Mouse (Mus musculus) cerebellum, postnatal 36 days (tissue): ENCODE measurements at regions not wholly inside any gene's neighbourhood (a gene's known extent, or its start where the extent isn't known, plus 50 kb on each side); places are given as distances from the start of the nearest gene placed in this dataset.

Experiments
- DNase-seq, 2 experiments: peaks; one replicate each; pipeline ENCODE4 v3.0.0; 2021 to 2022; ENCODE audit warnings: mixed read lengths in 2 of 2

DNA sequence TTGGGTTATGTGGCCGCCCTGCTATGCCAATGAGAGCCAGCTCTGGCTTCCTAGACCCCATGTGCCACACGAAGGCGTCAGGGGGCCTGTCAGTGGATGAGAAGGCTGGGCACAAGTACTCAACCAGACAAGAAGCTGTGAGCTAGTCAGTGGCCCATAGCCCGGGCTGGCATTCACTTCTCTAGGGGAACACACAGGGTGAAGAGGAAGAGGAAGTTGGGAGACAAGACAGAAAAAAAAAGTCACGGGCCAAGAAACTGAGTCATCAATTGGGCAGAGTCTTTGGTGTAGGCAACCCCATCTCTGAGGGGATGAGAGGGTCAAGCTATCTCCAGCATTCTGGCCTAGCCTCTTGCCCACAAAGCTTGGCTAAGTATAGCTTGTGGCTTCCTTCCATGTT is 93.8 kb upstream of the Rybp start:
- no peak for DNase-seq

DNA sequence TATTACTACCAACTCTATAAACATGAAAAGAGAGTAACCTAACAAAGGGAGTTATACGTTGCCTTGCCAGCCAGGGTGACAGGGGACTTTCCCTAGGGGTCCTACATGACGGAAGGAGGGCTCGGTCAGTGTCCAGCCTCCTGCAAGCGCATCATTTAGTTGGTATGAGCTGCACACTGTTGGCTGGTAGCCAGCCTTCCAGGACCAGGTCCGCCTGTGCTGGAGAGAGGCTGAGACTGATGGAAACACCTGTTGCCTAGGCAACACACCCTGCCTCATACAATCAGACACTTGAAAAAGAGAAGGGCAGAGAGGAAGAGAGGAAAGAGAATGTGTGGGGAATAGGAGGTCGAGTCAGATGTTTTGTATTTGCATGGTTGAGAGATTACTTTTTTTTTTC is 93.3 kb upstream of the Rybp start:
- DNase-seq = no peak

DNA sequence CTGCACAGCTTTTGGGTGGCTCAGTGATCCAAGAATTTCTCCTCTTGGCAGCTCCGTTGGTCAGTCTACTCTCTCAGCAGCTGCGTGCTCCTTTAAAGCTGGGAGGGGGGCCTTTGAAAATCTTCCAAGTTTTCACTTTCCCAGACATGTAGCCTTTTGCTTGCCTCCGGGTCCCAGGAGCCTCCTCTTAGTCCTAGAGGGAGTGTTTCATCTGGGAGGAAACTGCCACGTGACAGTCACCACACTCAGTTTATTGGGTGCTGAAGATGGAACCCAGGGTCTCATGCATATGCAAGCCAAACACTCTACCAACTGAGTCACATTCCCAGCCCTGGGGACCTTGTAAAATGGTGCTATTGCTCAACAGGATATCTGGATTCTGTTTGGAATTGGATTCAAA is 92.5 kb upstream of the Rybp start:
- no peak for DNase-seq

DNA sequence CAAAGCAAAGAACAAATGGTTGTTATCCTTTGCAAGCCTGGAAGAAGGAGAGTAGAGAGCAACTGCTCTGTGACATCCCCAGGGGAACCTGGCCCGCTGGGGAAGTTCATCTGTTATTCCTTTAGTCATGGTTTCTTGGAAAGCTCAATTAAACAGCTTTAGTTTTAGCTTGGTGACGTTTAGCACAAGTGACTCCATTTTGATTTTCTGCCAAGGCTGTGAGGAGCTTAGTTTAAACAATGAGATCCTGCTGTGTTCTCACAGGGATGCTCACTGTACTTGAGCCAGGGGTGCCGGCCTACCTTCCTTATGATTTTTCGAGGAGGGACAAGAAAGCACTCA is 91.2 kb upstream of the Rybp start:
- DNase-seq = no peak

DNA sequence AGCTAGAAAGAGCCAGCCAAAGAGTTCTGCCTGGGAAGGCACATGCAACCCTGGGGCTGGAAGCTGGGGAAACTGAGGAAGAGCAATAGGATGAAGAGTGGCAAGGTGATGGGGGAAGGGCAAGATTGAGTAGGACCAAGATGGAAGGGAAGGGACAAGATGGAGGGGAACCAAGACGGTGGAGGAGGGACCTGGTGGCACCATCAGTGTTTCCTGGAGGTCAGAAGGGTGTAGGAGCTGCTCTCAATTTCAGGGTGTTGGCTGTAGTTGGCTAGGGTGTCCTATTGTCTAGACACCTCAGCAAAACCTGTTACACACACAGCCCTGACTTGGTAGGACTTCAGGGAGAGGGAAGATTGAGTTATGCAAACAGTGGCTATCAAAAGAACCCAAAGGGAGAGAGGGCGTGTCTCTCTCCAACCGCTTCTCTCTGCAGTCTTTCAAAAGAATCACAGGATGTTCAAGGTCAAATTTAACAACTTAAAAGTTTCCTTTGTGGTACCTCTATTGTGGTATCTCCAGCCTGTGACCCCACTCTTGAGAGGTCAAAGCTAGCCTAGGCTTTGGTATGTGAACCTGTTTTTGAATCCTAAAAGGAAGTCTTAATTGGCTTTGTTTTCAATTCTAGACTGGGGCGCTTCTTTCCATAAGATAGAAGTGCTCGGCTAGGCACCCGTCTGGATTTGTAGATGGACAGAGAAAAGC is 90.7 kb upstream of the Rybp start:
- DNase-seq = no peak

DNA sequence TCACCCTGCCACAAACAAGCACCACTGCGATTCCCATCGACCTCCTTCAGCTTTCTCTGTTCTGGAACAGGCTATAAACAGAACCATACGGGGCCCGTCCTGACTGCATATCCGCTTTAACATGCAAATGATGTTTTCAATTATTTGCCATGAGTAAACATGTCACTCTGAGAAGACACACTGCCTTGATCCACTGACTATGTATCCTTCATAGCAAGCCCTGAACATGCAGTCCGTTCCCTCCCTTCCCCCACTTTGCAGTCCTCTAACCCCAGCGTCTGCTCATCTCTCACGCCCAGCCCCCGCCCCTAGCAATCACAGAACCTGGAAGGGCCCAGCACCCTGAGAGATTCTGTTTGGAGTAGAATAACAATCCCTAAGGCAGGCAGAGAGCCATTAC is 89.4 kb upstream of the Rybp start:
- no peak for DNase-seq

DNA sequence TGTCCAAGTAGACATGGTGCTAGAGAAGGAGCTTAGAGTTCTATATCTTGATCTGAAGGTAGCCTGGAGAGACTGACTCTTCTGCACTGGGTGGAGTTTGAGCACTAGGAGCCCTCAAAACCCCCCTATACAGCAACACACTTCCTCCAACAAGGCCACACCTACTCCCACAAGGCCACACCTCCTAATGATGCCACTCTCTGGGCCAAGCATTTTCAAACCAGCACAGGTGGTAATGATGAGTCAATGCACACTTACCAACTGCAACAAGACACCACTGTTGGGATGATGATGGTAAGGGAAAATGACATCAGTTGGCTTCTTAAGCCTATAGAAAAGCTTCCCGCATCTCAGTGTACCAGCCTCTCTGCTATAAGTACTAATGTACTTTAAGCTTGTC is 83.5 kb upstream of the Rybp start:
- DNase-seq = no peak

DNA sequence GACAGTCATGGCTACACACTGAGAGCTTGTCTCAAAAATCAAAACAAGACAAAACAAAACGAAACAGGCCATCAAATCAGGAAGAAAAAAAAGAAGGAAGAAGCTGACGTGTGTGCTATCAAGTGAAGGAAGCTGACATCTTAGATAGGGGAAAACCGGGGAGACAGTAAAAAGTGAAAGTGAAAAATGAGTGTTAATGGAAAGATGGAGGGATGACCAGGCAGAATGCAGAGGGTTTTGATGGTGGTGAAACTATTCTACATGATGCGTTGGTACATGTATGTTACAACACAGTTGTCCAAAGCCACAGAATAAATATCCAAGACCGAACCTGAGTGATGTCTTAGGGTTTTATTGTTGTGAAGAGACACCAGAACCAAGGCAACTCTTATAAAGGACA is 83.1 kb upstream of the Rybp start:
- no peak for DNase-seq

DNA sequence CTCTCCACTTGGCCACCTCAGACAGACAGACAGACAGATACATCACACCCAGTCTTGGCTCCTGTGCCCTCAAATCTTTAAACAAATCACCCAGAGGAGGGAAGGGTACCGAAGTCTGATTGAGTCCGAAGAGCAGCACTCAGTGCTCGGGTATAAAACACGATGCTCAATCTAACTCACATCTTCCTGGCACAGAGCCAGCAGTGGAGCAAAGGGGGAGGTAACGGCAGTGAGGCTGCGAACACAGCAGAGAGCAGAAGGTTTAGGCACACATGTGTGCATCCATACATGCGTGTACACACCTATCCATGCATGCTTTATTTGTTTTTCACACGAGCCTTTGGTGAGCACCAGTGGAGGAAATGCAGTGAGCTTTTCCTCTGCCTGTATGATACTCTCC is 78.9 kb upstream of the Rybp start:
- no peak for DNase-seq

DNA sequence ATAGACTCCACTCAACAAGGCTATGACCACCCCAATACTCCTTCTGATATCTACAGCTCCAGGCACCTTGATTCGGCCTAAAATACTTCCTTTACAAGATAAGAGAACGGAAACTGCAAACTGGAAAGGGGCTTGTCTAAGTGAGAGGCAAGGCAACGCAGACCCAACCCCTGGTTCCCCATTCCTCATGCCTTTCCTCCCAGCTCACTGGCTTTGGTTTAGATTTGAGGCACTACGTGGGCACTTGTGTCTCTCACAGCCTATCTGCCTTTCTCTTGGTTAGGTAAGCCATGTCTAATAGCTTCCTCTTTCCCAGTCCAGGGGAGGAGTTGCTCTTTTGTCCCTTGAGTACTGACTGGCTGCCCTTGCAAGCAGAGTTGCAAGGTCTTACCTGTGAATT is 78.5 kb upstream of the Rybp start:
- DNase-seq = no peak

DNA sequence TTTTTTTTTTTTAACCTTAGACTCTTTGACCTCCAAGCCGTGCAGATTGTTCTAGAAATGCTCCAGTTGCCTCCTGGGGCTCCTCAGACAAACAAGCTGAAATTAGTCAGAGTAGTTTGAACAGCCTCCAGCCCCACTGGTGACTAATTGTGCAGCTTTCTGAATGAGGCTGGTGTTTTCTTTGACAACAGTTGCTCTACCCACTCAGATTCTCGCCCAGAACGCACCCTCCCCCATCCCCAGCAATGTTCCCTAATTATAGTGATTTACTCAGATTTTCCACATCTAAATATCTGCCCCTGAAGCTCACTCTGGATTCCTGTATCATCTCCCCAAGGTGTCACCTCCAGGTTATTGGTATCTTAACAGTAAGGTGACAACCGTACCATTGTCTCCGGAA is 76.4 kb upstream of the Rybp start:
- DNase-seq = no peak

DNA sequence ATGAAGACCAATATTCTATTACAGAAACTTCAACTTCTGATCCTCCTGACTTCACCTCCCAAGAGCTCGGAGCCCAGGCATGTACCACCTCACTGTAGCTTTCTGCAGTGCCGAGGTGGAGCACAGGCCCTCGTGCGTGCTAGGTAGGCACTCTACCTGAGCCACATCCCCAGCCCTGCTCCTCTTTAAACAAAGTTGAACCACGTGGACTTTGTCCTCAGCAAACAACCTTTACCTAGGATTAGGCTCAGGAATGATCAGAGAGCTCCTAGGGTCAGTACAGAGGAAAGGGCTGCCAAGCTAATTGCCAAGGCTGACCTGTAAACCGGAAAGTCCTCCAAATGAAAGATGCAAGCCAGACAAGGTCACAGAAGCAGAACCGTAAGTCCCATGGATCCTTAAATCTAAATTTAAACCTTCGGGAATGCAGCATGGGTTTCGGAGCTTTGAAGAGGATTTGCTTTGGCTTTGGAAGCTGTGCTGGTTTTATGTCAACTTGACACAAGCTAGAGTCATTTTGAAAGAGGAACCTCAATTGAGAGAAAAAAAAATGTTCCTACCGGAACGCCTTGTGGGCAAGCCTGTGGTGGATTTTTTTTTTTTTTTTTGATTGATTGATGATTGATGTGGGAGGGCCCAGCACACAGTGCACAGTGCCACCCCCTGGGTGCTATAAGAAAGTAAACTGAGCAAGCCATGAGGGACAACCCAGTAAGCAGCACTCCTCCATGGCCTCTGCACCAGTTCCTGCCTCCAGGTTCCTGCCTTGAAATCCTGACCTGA is 69.5 kb upstream of the Rybp start:
- no peak for DNase-seq

DNA sequence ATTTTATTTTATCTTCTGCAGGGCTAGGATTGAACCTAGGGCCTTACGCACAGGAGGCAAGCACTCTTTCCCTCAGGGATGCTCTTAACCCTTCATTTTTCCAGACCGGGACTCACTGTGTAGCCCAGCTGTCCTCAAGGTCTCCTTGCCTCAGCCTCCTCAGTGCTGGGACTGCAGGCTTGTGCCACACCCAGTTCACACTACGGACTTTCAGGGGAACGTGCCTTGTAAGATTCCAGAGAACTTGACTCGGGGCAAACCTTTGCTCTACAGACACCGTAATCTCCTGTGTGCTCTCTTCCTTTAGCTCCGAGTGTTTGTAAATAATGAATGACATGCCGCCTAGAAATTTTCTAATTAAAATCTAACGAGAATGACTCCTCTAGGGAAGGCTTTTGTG is 68.6 kb upstream of the Rybp start:
- no peak for DNase-seq

DNA sequence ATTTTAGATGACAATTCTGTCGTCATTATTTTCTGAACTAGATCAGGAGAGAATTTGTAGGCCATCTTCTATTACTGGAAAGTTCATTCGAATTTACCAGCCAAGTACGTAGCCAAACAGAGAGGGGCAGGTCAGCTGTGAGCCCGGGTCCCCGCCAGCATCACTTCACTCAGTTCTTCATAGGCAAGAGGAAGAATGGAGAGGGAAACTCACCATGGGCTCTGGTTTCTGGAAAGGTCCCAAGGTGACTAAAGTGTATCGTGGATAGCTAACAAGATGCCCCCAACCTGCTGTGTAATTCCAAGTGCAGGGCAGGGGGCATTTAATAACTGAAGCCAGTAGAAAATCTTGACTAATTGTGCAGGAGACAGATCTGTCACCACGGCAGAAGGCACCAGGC is 60.2 kb upstream of the Rybp start:
- DNase-seq = no peak

DNA sequence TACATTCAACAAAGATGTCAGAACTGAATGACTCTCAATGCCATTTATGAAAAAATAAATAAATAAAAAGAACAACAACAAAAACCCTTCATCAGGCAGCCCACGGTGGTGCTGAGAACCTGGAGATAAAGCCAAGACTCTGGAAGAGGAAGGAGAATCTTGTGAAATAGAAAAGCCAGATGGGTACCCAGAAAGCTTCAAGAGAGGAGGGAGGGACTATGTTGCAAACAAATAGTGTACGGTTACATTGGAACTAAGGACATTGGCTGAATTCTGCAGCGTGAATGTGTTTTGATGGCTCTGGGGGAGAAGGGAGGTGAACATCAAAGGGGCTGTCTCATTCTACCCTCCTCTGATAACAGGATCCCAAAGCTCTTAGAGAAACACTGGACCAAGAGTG is 57.8 kb upstream of the Rybp start:
- DNase-seq = no peak

DNA sequence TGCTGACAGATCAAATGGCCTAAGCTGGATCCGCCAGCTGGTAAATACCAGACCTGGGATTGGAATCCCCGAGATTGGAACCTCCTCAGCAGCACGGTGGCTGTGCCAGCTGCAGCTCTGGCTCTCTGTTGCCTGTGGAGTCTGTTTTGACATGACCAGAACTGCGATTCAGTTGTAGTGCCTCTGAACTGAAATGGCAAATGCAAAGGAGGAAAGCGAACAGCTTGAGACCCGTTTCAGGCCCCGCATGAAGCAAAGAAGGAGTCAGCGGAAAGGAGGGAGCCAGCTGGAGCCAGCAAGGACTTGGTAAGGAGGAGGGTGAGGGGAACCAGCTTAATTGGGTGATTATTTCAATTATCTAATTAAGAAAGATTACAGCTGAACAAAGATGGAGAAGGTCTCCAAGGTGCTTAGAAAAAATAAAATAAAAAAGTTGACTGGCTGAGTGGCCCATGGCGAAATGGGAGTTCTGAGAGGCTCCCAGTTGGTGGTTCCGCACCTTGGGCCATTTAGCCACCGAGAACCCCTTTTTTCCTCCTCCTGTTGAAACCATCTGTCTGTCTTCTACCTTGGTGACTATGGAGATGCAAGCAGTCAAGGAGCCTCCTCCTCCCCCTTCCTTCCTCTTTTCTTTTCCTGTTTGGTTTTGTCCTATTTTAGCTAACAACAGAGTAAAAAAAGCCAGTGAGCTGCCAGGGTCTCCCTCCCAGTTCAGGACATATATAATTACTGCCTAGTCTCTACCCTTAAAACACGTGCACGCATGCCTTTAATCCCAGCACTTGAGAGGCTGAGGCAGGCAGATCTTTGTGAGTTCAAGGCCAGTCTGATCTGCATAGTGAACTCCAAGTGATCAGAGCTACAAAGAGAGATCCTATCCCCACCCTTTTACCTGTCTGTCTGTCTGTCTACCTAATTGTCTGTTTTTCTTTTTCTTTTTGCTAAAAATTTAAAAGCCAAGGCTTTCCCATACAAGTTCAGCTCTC is 54.3 kb upstream of the Rybp start:
- DNase-seq = no peak

DNA sequence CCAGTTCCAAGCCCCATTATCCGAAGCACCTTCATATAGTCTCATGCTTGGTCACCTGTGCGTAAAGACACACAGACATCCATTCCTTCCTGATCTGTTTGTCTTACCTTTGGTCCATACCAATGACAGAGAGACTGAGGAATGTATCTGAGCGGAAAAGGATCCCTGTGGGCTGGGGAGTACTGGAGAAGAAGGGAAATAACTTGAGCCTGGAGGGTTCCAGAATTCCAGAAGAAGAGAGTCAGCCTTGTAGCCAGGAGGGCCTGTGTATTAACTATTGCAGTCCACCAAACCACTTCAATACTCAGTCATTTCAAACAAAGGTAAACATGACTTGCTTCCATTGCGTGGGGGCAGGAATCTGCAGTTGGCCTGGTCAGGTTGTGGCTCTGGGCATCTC is 51.0 kb upstream of the Rybp start:
- DNase-seq = no peak
